Mouse (Mus musculus) CH12.LX (cell line): ENCODE data around the gene Akap2. TPM values are rescaled to one million over a fixed set of nuclear protein-coding genes. Genes with fewer than 3 reads are reported as not detected.

Experiments used
- DNase-seq: peaks from one replicate; pipeline ENCODE4 v3.0.0-alpha.2; 2013; ENCODE audit errors: extremely low read depth
- H3K27ac ChIP-seq: 2 replicates; pipeline ENCODE4 v1.5.1; 2012; ENCODE audit warnings: low read depth, mild to moderate bottlenecking, control low read depth, moderate library complexity; ENCODE audit not compliant: insufficient read depth
- H3K27me3 ChIP-seq: replicated peaks from 2 replicates; pipeline ENCODE3; 2012; ENCODE audit warnings: inconsistent platforms
- H3K36me3 ChIP-seq, 2 experiments: replicated peaks in 1 of 2; 2 replicates each; pipeline versions ENCODE3 to v1.6.1; 2012; ENCODE audit warnings: inconsistent platforms in 1 of 2, low read length in 1 of 2, mild to moderate bottlenecking in 1 of 2, mixed read lengths in 1 of 2, moderate library complexity in 1 of 2; ENCODE audit not compliant: control insufficient read depth in 1 of 2, insufficient read depth in 1 of 2
- H3K4me1 ChIP-seq, 2 experiments: 2 replicates each; pipeline ENCODE4 v1.6.1; 2012; ENCODE audit warnings: inconsistent platforms in 1 of 2, moderate library complexity in 1 of 2; ENCODE audit not compliant: insufficient read depth in 2 of 2, control insufficient read depth in 1 of 2
- H3K4me2 ChIP-seq: 2 replicates; pipeline ENCODE4 v1.6.1; 2012; ENCODE audit warnings: low read depth, mild to moderate bottlenecking, control low read depth; ENCODE audit not compliant: poor library complexity, insufficient read depth, severe bottlenecking
- H3K4me3 ChIP-seq, 3 experiments: fragments of 150-350 bp in 1 of 3; sonication (generic) in 1 of 3; replicated peaks in 1 of 3; 2 replicates each; pipeline versions ENCODE3 to v1.5.1; 2011 to 2012; ENCODE audit warnings: low read depth in 2 of 3, low read length in 2 of 3, mild to moderate bottlenecking in 2 of 3, moderate library complexity in 2 of 3, control low read depth in 1 of 3, improper control_type of control experiment in 1 of 3, inconsistent platforms in 1 of 3, mixed read lengths in 1 of 3; ENCODE audit not compliant: poor library complexity in 1 of 3
- H3K79me2 ChIP-seq: replicated peaks from 2 replicates; pipeline ENCODE4 v1.6.1; 2012; ENCODE audit warnings: mild to moderate bottlenecking, moderate library complexity; ENCODE audit not compliant: control insufficient read depth, poor library complexity, insufficient read depth, severe bottlenecking; ENCODE audit errors: extremely low read depth
- H3K9ac ChIP-seq: 2 replicates; pipeline ENCODE4 v1.6.1; 2012; ENCODE audit warnings: low read depth, mild to moderate bottlenecking, control low read depth, moderate library complexity; ENCODE audit not compliant: insufficient read depth
- H3K9me3 ChIP-seq: replicated peaks from 2 replicates; pipeline ENCODE3; 2012; ENCODE audit warnings: low read length, inconsistent platforms, mixed read lengths
- BHLHE40 ChIP-seq: IDR thresholded peaks from 2 replicates; pipeline ENCODE4 v1.6.1; 2011; ENCODE audit warnings: mild to moderate bottlenecking, low read depth, low read length, improper control_type of control experiment
- CHD1 ChIP-seq: IDR thresholded peaks from 2 replicates; pipeline ENCODE4 v1.6.1; 2012; ENCODE audit warnings: low read depth, low read length, improper control_type of control experiment, inconsistent platforms
- CTCF ChIP-seq, 2 experiments: IDR thresholded peaks in 1 of 2; conservative IDR thresholded peaks in 1 of 2; 2 replicates each; pipeline ENCODE4 v1.5.1; 2011 to 2012; ENCODE audit warnings: low read depth in 2 of 2, low read length in 2 of 2, improper control_type of control experiment in 1 of 2, inconsistent platforms in 1 of 2, mild to moderate bottlenecking in 1 of 2, moderate library complexity in 1 of 2
- ELF1 ChIP-seq: IDR thresholded peaks from 2 replicates; pipeline ENCODE4 v1.6.1; 2014; ENCODE audit warnings: low read depth, mild to moderate bottlenecking, inconsistent platforms, low read length, improper control_type of control experiment
- HCFC1 ChIP-seq: IDR thresholded peaks from 2 replicates; pipeline ENCODE4 v1.6.1; 2012; ENCODE audit warnings: low read depth, mild to moderate bottlenecking, inconsistent platforms, low read length, improper control_type of control experiment
- JUN ChIP-seq: IDR thresholded peaks from 2 replicates; pipeline ENCODE4 v1.6.1; 2011; ENCODE audit warnings: low read depth, mild to moderate bottlenecking, low read length, improper control_type of control experiment, moderate library complexity; ENCODE audit not compliant: insufficient read depth
- MAFK ChIP-seq: IDR thresholded peaks from 2 replicates; pipeline ENCODE4 v1.6.1; 2011; ENCODE audit warnings: low read length, improper control_type of control experiment; ENCODE audit not compliant: insufficient replicate concordance
- MAZ ChIP-seq: IDR thresholded peaks from 2 replicates; pipeline ENCODE4 v1.6.1; 2012; ENCODE audit warnings: low read depth, mild to moderate bottlenecking, inconsistent platforms, low read length, improper control_type of control experiment, moderate library complexity
- MXI1 ChIP-seq: IDR thresholded peaks from 2 replicates; pipeline ENCODE4 v1.6.1; 2011; ENCODE audit warnings: mild to moderate bottlenecking, low read depth, low read length, improper control_type of control experiment
- MYC ChIP-seq: IDR thresholded peaks from 2 replicates; pipeline ENCODE4 v1.6.1; 2011; ENCODE audit warnings: low read depth, mild to moderate bottlenecking, improper control_type of control experiment, low read length
- NELFE ChIP-seq: IDR thresholded peaks from 2 replicates; pipeline ENCODE4 v1.6.1; 2011; ENCODE audit warnings: low read depth, low read length, improper control_type of control experiment
- NRF1 ChIP-seq: IDR thresholded peaks from 2 replicates; pipeline ENCODE4 v1.6.1; 2014; ENCODE audit warnings: low read depth, mild to moderate bottlenecking, inconsistent platforms, low read length, improper control_type of control experiment, moderate library complexity
- POLR2AphosphoS2 ChIP-seq: IDR thresholded peaks from 2 replicates; pipeline ENCODE4 v1.6.1; 2011; ENCODE audit warnings: low read depth, low read length, improper control_type of control experiment
- RAD21 ChIP-seq: IDR thresholded peaks from 2 replicates; pipeline ENCODE4 v1.6.1; 2011; ENCODE audit warnings: low read depth, mild to moderate bottlenecking, low read length, improper control_type of control experiment, moderate library complexity
- RCOR1 ChIP-seq: conservative IDR thresholded peaks from 2 replicates; pipeline ENCODE4 v1.6.1; 2012; ENCODE audit warnings: low read depth, mild to moderate bottlenecking, inconsistent platforms, low read length, improper control_type of control experiment
- SIN3A ChIP-seq: IDR thresholded peaks from 2 replicates; pipeline ENCODE4 v1.6.1; 2012; ENCODE audit warnings: low read length, improper control_type of control experiment, inconsistent platforms
- SMC3 ChIP-seq: IDR thresholded peaks from 2 replicates; pipeline ENCODE4 v1.6.1; 2011; ENCODE audit warnings: low read depth, low read length, improper control_type of control experiment
- UBTF ChIP-seq: IDR thresholded peaks from 2 replicates; pipeline ENCODE4 v1.6.1; 2012; ENCODE audit warnings: low read depth, mild to moderate bottlenecking, inconsistent platforms, low read length, improper control_type of control experiment, moderate library complexity
- ZC3H11A ChIP-seq: IDR thresholded peaks from 2 replicates; pipeline ENCODE4 v1.6.1; 2012; ENCODE audit warnings: low read depth, mild to moderate bottlenecking, inconsistent platforms, low read length, improper control_type of control experiment
- ZNF384 ChIP-seq: IDR thresholded peaks from 2 replicates; pipeline ENCODE4 v1.6.1; 2012; ENCODE audit warnings: low read depth, low read length, improper control_type of control experiment, inconsistent platforms
- dilution Hi-C: fragments of 300-500 bp; cut with MboI; formaldehyde crosslinking; loops from 2 replicates; pipeline ENCODE4 v1.14.3; 2020; ENCODE audit warnings: low sequenced_read_pairs; ENCODE audit not compliant: extremely low pct_unique_long_range_greater_than_20kb, extremely low pct_ligation_motif_present
- in situ Hi-C: fragments of 300-500 bp; cut with MboI; formaldehyde crosslinking; loops from 3 replicates; pipeline ENCODE4 v1.14.3; 2019; ENCODE audit warnings: low sequenced_read_pairs, low pct_ligation_motif_present, low pct_unique_long_range_greater_than_20kb, mixed read lengths
- polyA plus RNA-seq: library from polyadenylated mRNA; unstranded; fragments of >175 nt; gene quantifications from 2 replicates; pipeline ENCODE4 v1.2.1, GENCODE M21; 2012; ENCODE audit warnings: low read depth; ENCODE audit not compliant: insufficient read length
- total RNA-seq, 2 experiments: library from RNA; depleted of rRNA; stranded (reverse); fragments of 300-350 nt in 1 of 2; fragments of >200 nt in 1 of 2; gene quantifications; 2 replicates each; pipeline ENCODE4 v1.2.3; 2012 to 2014

Akap2 gene
- total and polyA plus RNA-seq, 3 experiments = 0.25 TPM; not detected in 2

DNA sequence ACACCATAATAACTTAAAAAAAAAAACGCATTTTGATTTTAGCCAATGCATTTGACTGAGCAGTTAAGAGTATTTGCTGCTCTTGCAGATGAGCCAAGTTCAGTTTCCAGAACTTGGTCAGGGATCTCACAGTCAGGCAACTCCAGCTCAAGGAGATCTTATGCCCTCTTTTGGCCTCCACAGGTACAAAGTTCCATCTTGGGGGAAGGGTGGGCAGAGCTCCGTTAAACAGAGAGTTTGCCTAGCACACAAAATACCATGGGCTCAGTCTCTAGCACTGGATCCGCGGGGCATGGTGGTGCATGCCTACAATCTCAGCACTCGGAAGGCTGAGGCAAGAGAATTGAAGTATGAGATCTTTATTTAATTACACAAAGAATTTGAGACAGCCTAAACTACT, 14.9 kb downstream of the Akap2 start:
- Histone ChIP-seq H3K27ac (no peak overlapping the region), H3K27me3 (no peaks in the 10 kb centered on the region), H3K4me2 (no peak overlapping the region), H3K79me2 (no peaks in the 10 kb centered on the region), H3K9ac (no peak overlapping the region), H3K4me3 (no peak overlapping the region), H3K4me1 (peaks cover 9 to 36% of the 10 kb centered on the region in 2 experiments), H3K36me3 (no peaks in the 10 kb centered on the region), H3K9me3 (no peaks in the 10 kb centered on the region)
- DNase-seq = no peak
- in situ Hi-C loops (no loop called here), dilution Hi-C loops (no loop called here)
- TF ChIP-seq ZNF384 = no peak
- TF ChIP-seq MAZ = no peak
- TF ChIP-seq JUN = no peak
- no peak for TF ChIP-seq MAFK
- no peak for TF ChIP-seq NELFE
- no peak for TF ChIP-seq RCOR1
- TF ChIP-seq ZC3H11A = no peak
- TF ChIP-seq RAD21 = no peak; the same call in none of the 2 replicates
- no peak for TF ChIP-seq MYC
- peak in 1 of 2 experiments; percentile 6; a peak in 1 of 4 replicates for TF ChIP-seq CTCF (conservative IDR thresholded peaks at IDR 0.05 in 1 of 2, IDR thresholded peaks at IDR 0.05 in 1 of 2; ENCODE audit: low read depth in 2 of 2, low read length in 2 of 2)
- TF ChIP-seq BHLHE40 = no peak
- TF ChIP-seq SMC3 = peak; percentile 16; the same call in 1 of the 2 replicates

DNA sequence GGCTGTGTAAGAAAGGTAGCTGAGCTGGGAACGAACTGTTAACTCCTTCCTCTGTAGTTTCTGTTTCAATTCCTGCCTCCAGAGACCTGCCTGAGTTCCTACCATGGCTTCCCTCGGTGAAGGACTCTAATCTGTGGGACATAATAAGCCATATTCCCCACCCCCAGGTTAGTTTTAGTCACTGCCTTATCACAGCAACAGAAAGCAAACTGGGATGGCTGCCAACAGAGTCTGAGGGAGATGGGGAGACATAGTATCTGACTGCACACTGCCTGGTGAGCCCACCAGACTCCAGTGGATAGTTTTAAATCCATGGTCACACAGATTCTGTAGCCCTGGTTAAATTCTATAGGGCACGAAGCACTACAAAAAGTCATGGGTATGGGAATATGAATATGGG, 16.0 kb downstream of the Akap2 start:
- in situ Hi-C loops = no loop called here
- H3K27ac ChIP-seq = no peak overlapping the region

More for the DNA sequence above, 16.0 kb downstream of the Akap2 start:
- Histone ChIP-seq H3K4me1 (peaks cover 4 to 25% of the 10 kb centered on the region in 2 experiments; a peak in 3 of 4 replicates), H3K9ac (no peak overlapping the region), H3K4me3 (no peak overlapping the region), H3K9me3 (no peaks in the 10 kb centered on the region), H3K79me2 (no peaks in the 10 kb centered on the region), H3K4me2 (no peak overlapping the region), H3K36me3 (no peaks in the 10 kb centered on the region), H3K27me3 (no peaks in the 10 kb centered on the region)
- dilution Hi-C loops = no loop called here
- TF ChIP-seq MXI1 = no peak
- no peak for TF ChIP-seq MAZ
- no peak for TF ChIP-seq ELF1
- TF ChIP-seq SIN3A = no peak
- no peak for TF ChIP-seq JUN
- no peak for TF ChIP-seq HCFC1
- TF ChIP-seq UBTF = no peak
- no peak for TF ChIP-seq CTCF (conservative IDR thresholded peaks at IDR 0.05 in 1 of 2, IDR thresholded peaks at IDR 0.05 in 1 of 2; ENCODE audit: low read depth in 2 of 2, low read length in 2 of 2)
- TF ChIP-seq RAD21 = no peak
- no peak for TF ChIP-seq POLR2AphosphoS2
- TF ChIP-seq MYC = no peak
- TF ChIP-seq CHD1 = no peak
- TF ChIP-seq NRF1 = no peak
- DNase-seq = no peak
